Mouse (Mus musculus) intestine, postnatal 0 days (tissue): ENCODE measurements around the gene Gsg1l. TPM values are rescaled to one million over a fixed set of nuclear protein-coding genes. Genes with fewer than 3 reads are reported as not detected.

ENCODE experiments used
- ATAC-seq: fragments of 200-750 bp; cut with Nextera tagmentation; 2 replicates; pipeline ENCODE4 v1.8.0; 2017; ENCODE audit warnings: mild to moderate bottlenecking, moderate TSS enrichment, moderate library complexity
- H3K27ac ChIP-seq: fragments of 300-500 bp; sonication (generic); 2 replicates; pipeline ENCODE4 v1.5.1; 2014; ENCODE audit warnings: mild to moderate bottlenecking, low read depth, low read length, moderate library complexity
- H3K27me3 ChIP-seq: fragments of 300-500 bp; sonication (generic); replicated peaks from 2 replicates; pipeline ENCODE4 v1.6.1; 2014; ENCODE audit warnings: low read length, mixed read lengths; ENCODE audit not compliant: control insufficient read depth, insufficient read depth
- H3K36me3 ChIP-seq: fragments of 300-500 bp; sonication (generic); 2 replicates; pipeline ENCODE4 v1.6.1; 2014; ENCODE audit warnings: mild to moderate bottlenecking, moderate library complexity; ENCODE audit not compliant: control insufficient read depth, insufficient read depth
- H3K4me1 ChIP-seq: fragments of 300-500 bp; sonication (generic); replicated peaks from 2 replicates; pipeline ENCODE4 v1.6.1; 2014; ENCODE audit warnings: antibody characterized with exemption, low read length, mixed read lengths; ENCODE audit not compliant: control insufficient read depth, insufficient read depth
- H3K4me2 ChIP-seq: fragments of 300-500 bp; sonication (generic); replicated peaks from 2 replicates; pipeline ENCODE4 v1.6.1; 2014; ENCODE audit warnings: low read depth, mild to moderate bottlenecking, moderate library complexity
- H3K4me3 ChIP-seq: fragments of 300-500 bp; sonication (generic); 2 replicates; pipeline ENCODE4 v1.5.1; 2014; ENCODE audit warnings: low read depth, low read length
- H3K9ac ChIP-seq: fragments of 300-500 bp; sonication (generic); 2 replicates; pipeline ENCODE4 v1.6.1; 2014; ENCODE audit warnings: mild to moderate bottlenecking, low read depth, low read length
- H3K9me3 ChIP-seq: fragments of 300-500 bp; sonication (generic); 2 replicates; pipeline ENCODE4 v1.6.1; 2016; ENCODE audit warnings: mixed run types; ENCODE audit not compliant: control insufficient read depth
- CTCF ChIP-seq: sonication (generic); IDR thresholded peaks from 2 replicates; pipeline ENCODE4 v1.5.1; 2016; ENCODE audit warnings: low read depth, mild to moderate bottlenecking, control low read depth, antibody characterized with exemption, moderate library complexity
- WGBS: fragments of 180-500 bp; shearing (Covaris S2); extraction: QIAGEN DNeasy Blood & Tissue Kit; methylation state at CpG from one replicate; pipeline ENCODE4 v1.1.7; 2014; 5-methylcytosine and 5-hydroxymethylcytosine counted together
- polyA plus RNA-seq: library from polyadenylated mRNA; unstranded; fragments of >200 nt; fragmentation: Nextera tagmentation; extraction: Ambion mirVana; gene quantifications from 2 replicates; pipeline ENCODE4 v1.2.1, GENCODE M21; 2015

The Gsg1l gene
- polyA plus RNA-seq, 1 experiment from 2014 or later, result 0.52 TPM

DNA sequence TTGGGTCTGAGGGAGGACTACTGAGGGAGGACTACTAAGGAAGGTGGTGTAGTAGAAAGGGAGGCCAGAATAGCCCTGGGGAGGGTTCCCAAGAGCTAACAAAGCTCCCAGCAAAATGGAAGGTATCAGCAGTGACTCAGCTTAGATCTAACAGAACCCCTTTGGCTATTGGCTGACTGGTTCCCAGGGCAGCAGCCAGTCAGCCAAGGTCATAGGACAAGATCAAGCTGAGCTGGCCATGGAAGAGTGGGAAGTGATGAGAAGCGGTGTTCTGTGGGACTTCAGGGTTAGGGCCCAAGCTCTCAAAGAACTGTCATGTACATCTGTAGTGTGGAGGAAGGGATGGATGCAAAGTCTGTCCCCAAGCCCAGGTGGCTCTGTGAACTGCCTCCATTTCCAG is 5.3 kb downstream of the Gsg1l start:
- Histone ChIP-seq H3K27me3 (peaks cover 21% of the 10 kb centered on the region), H3K4me1 (no peaks in the 10 kb centered on the region), H3K4me2 (no peak overlapping the region), H3K36me3 (no peaks in the 10 kb centered on the region), H3K9me3 (no peaks in the 10 kb centered on the region), H3K27ac (no peak overlapping the region), H3K9ac (no peak overlapping the region), H3K4me3 (no peak overlapping the region)
- TF ChIP-seq CTCF, result no peak
- WGBS, result 96% methylated on average over 1 of the region's 1 CpGs
- ATAC-seq, result no peak

DNA sequence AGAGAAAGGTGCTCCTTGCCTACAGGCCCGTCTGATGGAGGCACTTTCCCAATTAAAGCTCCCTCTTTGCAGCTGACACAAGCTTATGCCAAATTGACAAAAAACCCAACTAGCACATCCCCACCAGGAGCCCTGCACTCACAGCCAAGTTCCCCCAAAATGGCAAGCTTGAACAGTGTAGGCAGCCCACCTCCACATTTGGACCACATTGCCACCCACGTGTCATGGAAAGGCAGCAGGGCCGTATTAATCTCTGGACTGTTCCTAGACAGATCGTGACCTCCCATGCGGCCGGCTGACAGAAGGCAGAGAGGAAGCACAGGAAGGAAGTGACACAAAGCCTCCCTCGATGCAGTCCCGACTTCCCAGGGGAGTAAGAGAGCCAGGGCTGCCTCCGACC is 7.2 kb downstream of the Gsg1l start:
- 55% methylated on average over 9 of the region's 9 CpGs for WGBS
- Histone ChIP-seq H3K27me3 (peaks cover 2% of the 10 kb centered on the region; the same call in 1 of the 2 replicates), H3K4me3 (no peak overlapping the region), H3K27ac (no peak overlapping the region), H3K9ac (no peak overlapping the region), H3K4me1 (no peaks in the 10 kb centered on the region), H3K4me2 (no peak overlapping the region), H3K36me3 (no peaks in the 10 kb centered on the region), H3K9me3 (no peaks in the 10 kb centered on the region)
- no peak for TF ChIP-seq CTCF
- no peak for ATAC-seq

DNA sequence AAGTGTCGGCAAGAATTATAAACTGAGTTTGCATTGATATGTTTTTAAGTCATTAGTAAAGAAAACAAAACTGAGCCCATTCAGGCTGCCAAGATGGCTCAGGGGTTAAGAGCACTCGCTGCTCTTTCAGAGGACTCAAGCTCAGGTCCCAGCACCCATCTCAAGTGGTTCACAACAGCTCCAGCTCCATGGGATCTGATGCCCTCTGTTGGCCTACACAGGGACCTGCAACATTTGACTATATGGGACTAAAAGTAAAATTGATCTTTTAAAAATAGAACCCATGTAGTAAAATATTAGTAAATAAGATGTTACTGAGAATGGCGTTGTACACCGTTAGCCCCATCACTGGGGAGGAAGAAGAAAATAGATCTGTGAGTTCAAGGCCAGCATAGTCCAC is 11.9 kb downstream of the Gsg1l start:
- Histone ChIP-seq H3K36me3 (no peaks in the 10 kb centered on the region), H3K27ac (no peak overlapping the region), H3K9ac (no peak overlapping the region), H3K4me1 (no peaks in the 10 kb centered on the region), H3K27me3 (no peaks in the 10 kb centered on the region), H3K9me3 (no peaks in the 10 kb centered on the region), H3K4me3 (no peak overlapping the region), H3K4me2 (no peak overlapping the region)
- 88% methylated on average over 4 of the region's 4 CpGs for WGBS
- no peak for ATAC-seq
- no peak for TF ChIP-seq CTCF

DNA sequence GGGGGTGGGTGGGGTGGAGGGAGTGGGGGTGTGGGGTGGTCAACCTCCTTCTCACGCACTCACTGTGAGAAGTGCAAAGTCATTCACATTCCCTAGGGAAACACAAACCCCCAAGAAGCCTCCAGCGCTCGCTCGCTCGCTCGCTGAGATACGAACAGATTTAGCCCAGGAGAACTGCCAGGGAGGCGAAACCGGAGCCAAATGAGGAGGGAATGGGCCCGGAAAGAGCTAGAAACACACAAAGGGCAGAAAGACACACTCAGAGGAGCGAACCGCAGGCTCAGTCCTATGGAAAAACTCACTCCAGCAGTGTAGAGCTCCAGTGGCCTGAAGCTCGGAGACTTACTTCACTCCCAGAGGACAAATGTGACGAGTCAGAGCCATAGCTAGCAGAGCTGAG is 15.4 kb downstream of the Gsg1l start:
- no peak for ATAC-seq
- H3K27ac ChIP-seq, result no peak overlapping the region
- 60% methylated on average over 14 of the region's 14 CpGs for WGBS
- no peaks in the 10 kb centered on the region for H3K27me3 ChIP-seq
- no peaks in the 10 kb centered on the region for H3K36me3 ChIP-seq
- no peak overlapping the region for H3K9ac ChIP-seq
- H3K4me3 ChIP-seq, result no peak overlapping the region
- H3K9me3 ChIP-seq, result no peaks in the 10 kb centered on the region
- H3K4me1 ChIP-seq, result no peaks in the 10 kb centered on the region
- no peak for TF ChIP-seq CTCF
- no peak overlapping the region for H3K4me2 ChIP-seq

DNA sequence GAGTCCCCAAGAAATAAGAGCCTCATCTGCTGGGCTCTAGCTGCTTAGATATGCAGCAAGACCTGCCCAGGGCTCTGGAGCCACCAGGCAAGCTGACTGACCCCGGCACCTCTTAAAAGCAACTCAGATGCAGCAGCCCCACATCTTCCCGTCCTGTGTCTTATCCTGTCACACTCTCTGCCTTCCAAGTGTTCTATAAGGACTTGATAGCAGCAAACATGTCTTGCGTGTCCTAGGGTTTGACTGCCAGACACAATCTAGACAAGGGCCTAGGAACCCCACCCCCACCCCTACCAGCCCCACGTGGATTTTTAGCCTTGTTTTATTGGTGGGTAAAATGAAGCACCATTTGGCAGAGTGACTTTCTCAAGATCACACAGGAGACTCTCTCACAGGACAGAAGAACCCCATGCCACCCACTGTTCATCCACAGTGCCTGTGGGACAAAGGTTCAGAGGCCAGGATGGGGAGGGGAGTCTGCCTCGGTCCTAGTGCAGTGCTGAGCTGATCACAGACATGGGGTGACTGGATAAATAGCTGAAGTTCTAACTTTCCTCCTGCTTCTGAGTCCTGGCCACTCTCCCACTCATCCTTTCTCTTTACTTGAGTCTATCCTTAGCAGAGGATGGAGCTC is 16.9 kb downstream of the Gsg1l start:
- H3K27ac ChIP-seq, result no peak overlapping the region
- no peak for ATAC-seq
- H3K9ac ChIP-seq, result no peak overlapping the region
- H3K36me3 ChIP-seq, result no peaks in the 10 kb centered on the region
- H3K27me3 ChIP-seq, result no peaks in the 10 kb centered on the region
- H3K9me3 ChIP-seq, result no peaks in the 10 kb centered on the region
- 79% methylated on average over 5 of the region's 5 CpGs for WGBS
- H3K4me1 ChIP-seq, result no peaks in the 10 kb centered on the region
- no peak overlapping the region for H3K4me3 ChIP-seq
- TF ChIP-seq CTCF, result no peak
- H3K4me2 ChIP-seq, result no peak overlapping the region

DNA sequence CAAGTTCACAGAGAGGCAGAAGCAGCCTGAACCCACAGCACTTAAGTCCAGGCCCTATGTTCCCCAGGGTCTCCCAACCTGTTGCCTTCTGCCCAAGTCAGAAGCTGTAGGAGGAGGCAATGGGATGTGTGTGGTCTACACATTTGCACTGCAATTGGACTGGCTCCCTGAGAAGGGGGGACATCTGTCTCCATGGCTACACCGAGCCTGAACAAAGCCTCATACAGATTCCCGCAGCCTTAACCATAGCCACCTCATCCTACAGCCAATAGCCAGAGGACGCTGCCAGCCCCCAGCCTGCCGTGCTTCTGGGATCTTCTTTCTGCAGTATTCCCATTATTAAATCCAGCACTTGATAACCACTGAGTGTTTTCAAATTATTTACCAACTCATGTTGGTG is 20.0 kb downstream of the Gsg1l start:
- WGBS, result 86% methylated on average over 4 of the region's 4 CpGs
- TF ChIP-seq CTCF, result no peak
- H3K4me3 ChIP-seq, result no peak overlapping the region
- H3K27me3 ChIP-seq, result no peaks in the 10 kb centered on the region
- H3K4me2 ChIP-seq, result no peak overlapping the region
- H3K36me3 ChIP-seq, result no peaks in the 10 kb centered on the region
- no peaks in the 10 kb centered on the region for H3K4me1 ChIP-seq
- no peak overlapping the region for H3K27ac ChIP-seq
- no peaks in the 10 kb centered on the region for H3K9me3 ChIP-seq
- ATAC-seq, result no peak
- no peak overlapping the region for H3K9ac ChIP-seq

DNA sequence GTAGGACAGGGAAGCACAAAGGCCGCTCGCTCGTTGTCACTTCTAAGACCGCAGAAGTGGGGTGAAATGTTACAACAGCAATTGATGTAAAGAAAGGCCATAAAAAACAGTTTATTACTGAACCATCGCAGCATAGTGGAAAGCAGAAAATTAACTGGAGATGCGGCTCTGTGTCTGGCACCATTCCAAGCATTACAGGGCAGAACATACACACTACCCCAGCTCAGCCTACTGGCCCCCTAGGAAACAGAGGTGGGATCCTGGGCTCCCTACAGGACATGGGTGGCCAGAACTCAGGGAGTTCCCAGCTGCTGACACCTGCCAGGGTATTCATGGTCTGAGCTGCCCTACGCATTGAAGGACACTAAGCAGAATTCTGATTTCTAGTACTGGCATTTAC is 23.3 kb downstream of the Gsg1l start:
- no peaks in the 10 kb centered on the region for H3K4me1 ChIP-seq
- H3K9me3 ChIP-seq, result no peaks in the 10 kb centered on the region
- no peak overlapping the region for H3K27ac ChIP-seq
- H3K27me3 ChIP-seq, result no peaks in the 10 kb centered on the region
- no peak for ATAC-seq
- 26% methylated on average over 7 of the region's 7 CpGs for WGBS
- TF ChIP-seq CTCF, result no peak
- no peak overlapping the region for H3K4me2 ChIP-seq
- H3K4me3 ChIP-seq, result no peak overlapping the region
- H3K9ac ChIP-seq, result no peak overlapping the region
- no peaks in the 10 kb centered on the region for H3K36me3 ChIP-seq
